Mouse (Mus musculus) thymus, postnatal 4 days (tissue): ENCODE data around the gene Snd1.

Source experiments
- DNase-seq: peaks from one replicate; pipeline ENCODE4 v3.0.0; 2021

Gene Snd1

DNA sequence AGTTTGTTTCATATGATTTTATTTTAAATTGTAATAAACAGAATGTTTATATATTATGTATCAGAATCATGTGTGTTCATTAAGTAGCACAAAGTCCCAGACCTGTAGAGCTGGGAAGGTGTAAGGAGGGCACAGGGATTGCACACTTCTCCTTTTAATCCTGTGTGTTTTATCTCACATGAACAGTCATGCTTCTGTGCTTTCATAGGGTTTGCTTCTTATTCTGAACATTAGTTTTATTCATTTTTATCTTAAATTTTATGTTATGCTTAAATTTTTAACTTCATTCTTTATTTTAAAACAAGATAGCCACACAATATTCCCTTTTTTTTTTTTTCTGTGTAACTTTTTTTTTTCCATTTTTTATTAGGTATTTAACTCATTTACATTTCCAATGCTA lies 170.3 kb downstream of the Snd1 start:
- no peak for DNase-seq

GRCm38 (mm10) chr6:28656511-28656910 lies 181.6 kb downstream of the Snd1 start:
- no peak for DNase-seq

DNA sequence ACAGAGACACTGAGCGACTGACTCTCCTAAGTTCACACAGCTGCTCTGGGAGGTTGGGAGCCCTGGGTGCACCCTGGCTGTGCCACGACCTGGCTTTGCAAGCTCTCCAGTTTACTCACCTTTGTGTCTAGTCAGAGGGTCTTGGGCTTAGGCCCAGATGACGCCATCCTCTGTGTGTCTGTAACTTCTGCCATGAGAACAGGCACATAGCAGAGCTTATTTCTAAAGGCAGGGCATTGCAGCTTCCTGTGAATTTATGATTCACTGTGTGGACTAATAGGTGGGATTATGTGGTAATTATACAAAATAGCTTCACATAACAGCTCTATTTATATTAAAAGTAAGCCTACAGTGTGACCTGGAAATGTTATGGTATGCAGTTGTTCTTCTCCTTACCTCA lies 188.1 kb downstream of the Snd1 start:
- no peak for DNase-seq

- no peak for DNase-seq
Measured at GRCm38 (mm10) chr6:28663670-28664069, 188.7 kb downstream of the Snd1 start.

DNA sequence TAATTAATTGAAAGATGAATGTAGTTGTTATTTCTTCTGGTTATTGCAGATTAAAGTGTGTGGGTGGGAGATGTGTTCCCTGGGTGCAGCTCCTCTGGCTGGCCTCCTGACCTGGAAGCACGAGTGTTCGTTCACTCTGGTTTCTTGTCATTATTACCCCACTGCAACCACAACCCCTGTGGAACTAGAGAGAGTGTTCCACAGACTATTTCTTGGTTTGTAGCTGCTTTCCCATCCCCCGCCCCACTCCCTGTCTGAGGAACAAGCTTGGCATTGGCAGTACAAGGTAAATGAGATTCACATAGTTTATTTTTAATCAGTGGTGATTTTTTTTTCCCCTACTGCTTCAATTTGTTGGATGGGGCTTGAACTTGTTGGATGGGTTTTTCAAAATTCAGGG lies 189.8 kb downstream of the Snd1 start:
- no peak for DNase-seq

DNA sequence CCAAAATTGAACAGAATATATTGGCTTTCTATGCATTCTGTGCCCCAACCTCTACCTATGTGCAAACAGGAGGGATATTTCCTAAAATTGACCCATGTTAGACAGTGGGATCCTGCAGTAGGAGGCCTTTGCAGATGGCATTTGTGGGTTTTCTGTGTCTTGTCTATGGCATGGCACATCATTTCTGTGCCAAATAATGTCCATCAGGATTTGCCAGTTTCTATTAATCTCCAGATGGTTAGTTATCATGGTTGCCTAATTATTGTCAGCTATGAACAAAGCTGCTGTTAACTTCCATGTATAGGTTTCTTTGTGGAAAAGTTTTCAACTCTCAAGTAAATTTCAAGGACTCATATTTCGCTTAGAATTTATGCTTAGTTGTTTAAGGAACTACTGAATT lies 192.6 kb downstream of the Snd1 start:
- DNase-seq = no peak

DNA sequence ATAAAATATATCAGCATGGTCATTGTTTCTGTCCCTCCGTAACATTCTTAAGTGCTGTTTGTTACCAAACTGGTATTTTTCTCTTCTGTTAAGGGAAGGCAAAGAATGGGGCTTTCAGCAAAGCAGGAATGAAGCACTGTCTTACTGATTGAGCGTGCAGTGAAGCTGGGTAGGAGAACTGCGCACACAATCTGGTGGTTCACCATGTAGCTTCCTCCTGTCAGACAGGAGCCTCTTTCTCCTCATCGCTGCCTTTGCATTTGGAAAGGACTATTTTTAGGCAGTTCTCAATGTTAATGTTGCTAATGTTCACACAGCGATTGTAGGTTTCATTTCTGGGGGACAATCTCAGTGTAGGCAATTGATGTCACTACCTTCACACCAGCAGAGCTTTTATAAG lies 194.3 kb downstream of the Snd1 start:
- no peak for DNase-seq

GRCm38 (mm10) chr6:28672388-28672787 lies 197.4 kb downstream of the Snd1 start:
- no peak for DNase-seq

DNA sequence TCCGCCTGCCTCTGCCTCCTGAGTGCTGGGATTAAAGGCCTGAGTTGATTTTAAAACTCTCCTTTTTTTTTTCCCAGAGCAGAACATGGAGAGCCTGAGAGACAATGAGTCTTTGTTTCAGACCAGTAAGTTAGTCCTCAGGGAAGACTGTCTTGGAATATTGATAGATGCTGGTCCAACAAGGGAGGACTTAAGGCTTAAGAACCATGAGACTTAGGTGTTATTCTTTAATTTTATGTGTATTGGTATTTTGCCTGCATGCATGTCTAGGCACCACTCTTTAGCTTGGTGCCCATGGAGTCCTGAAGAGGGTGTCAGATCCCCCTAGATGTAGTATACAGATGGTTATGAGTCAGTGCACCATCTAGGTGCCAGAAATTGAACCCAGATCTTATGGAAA lies 199.7 kb downstream of the Snd1 start:
- no peak for DNase-seq

DNA sequence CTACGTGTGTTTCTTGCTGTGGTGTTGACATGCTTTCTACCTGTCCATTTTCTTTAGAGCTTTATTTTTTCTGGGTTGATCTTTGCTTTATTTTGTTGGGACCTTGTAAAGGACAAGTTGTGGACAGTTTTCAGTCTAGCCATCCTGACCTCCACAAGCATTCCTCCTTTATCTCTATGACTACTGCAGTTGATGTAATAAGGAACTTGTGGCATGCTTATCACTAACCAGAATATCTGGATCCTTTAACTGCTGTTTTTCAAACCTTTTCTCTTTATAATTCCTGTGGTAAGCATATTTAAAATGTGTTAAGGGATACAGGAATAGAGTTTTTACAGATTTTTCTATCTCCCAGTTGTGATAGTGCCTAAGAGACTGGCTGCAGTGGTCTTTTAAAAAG lies 204.0 kb downstream of the Snd1 start:
- no peak for DNase-seq

DNA sequence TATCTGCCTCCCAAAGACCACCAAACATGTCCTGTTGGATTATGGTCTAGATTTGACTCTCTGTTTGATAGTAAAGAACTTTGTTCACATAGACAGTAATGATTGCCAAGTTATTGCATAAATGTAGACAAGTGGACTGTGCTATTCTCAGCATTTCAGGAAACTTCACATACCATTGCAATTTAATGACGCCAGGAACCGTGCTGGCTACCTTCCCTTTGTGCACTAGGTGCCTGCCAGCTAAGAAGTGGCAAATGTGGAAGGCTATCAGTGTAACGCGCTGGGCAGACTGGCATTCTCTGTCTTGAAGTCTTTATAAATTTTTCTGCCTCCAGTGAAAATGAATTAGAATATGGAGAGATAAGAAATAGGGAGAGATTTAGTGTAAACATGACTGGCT lies 205.6 kb downstream of the Snd1 start:
- no peak for DNase-seq

- no peak for DNase-seq
Measured at GRCm38 (mm10) chr6:28681521-28682457, 206.8 kb downstream of the Snd1 start.

- DNase-seq = no peak
Measured at GRCm38 (mm10) chr6:28685052-28685451, 210.1 kb downstream of the Snd1 start.

GRCm38 (mm10) chr6:28685745-28686144 lies 210.8 kb downstream of the Snd1 start:
- no peak for DNase-seq

DNA sequence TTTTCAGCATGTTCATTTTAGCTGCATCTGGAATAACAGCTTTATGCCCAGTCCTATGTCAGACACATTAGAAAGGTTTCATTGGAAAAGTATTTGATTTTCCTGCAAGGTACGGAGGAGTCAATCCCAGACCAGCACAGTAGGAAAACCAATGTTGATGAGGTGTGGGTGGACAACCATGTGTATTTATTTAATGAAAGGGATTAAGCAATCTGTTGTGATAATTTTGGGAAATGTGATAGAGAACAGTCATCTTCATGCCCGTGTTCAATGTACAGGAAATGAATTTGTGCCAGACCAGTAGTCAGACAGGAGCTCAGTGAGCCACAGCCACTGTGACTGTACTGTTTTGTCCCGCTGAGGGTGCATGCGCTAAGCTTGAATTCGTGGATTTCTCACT lies 212.8 kb downstream of the Snd1 start:
- DNase-seq = no peak

DNA sequence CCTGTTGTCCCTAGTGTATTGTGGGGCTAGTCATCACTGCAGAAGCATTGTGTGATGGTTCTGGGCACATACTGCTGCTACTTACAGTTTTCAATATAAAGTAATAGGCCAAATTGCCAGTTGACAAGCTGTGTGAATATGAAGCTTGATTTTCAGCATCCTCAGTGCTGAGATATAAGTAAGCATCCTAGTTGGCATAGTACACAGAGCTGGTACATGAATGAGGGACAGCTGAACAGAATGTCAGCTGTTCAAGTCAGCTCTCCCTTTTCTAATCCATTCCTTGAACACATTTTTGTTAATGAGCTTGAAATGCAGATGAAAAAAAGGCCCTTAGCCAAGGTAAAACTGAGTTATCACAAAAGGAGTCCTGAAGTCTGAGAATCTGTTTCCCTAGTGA lies 217.7 kb downstream of the Snd1 start:
- no peak for DNase-seq

- no peak for DNase-seq
Measured at GRCm38 (mm10) chr6:28697214-28697613, 222.3 kb downstream of the Snd1 start.

GRCm38 (mm10) chr6:28704612-28705011 lies 229.7 kb downstream of the Snd1 start:
- DNase-seq = no peak

DNA sequence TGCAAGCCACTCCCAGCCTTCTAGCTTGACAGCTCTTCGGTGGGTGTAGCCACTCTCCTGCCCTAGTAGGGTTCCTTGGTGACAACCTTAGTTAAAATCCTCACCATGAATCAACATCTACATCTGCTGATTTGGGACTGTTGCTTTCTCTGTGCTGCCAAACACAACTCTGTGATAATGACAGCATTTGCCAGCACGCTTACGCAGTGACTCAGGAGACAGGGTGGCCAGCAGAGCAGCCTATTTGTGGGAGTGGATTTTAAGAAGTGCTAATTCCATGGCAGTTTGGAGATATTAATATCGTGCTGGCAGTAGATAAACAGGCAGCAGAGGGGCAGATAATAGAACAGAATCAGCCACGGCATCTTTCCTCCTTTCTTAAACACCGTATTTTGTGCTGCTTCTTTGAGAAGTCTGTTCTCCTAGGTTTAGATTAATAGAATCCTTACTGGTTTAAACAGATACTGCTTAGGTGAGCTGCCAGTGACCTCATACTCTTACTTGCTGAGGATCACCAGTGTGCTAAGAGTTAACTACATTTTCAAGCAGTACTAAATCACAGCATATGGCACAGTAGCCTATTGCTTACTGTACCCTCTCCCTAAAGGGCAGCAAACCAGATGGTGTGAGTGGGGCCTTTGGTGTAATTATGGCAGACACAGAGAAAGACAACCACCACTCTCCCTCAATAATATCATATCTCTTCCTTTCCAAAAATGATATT lies 230.6 kb downstream of the Snd1 start:
- DNase-seq = no peak

DNA sequence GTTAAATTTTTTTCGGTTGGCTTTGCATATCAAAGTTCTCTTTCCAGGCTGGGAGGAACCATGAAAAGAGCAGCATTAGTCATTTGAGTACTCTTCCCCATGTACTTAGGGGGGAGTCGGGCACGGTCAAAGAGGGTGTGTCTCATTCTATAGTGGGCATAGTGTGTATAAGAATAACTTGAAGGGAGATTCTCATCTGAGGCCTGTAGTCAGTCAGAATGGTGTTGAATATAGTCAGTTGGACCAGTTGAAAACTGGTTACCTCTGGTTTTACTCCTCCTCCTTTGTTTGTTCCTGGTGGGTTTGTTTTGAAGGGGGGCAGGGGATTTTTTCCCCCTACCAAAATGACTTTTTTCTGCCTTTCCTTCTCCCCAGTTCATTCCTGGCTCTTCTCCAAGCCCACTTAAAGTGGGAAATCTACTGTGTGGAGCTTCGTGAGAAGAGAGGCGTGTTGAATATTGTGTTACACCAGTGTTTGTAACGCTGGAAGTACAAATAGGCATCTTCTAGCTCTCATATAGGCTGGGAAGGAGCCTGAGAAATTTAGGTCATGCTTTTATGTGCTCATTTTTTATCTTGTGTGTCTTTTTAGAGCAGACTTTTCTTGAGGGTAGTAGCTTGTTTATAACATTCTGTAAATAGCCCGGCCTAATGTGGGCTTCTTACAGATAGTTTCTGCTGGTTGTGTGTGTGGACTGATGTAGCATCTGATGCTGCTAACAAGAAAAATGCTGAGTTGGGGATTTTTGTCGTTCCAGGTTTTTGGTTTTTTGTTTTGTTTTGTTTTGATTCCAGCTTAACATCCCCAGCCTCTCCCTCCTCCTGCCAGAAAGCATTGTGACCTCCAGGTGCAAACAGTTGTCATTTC lies 231.4 kb downstream of the Snd1 start:
- no peak for DNase-seq

- DNase-seq = no peak
Measured at GRCm38 (mm10) chr6:28706976-28707592, 232.1 kb downstream of the Snd1 start.

- no peak for DNase-seq
Measured at GRCm38 (mm10) chr6:28710035-28710434, 235.1 kb downstream of the Snd1 start.
